Mouse (Mus musculus) C2C12 (cell line): ENCODE measurements around the gene Khdc3. TPM values are rescaled to one million over a fixed set of nuclear protein-coding genes. Genes with fewer than 3 reads are reported as not detected.

Source experiments
- H3K27me3 ChIP-seq: one replicate; pipeline ENCODE4 v1.6.1; 2011; ENCODE audit not compliant: control insufficient read depth, insufficient read depth, insufficient read length
- H3K36me3 ChIP-seq: one replicate; pipeline ENCODE4 v1.6.1; 2011; ENCODE audit not compliant: control insufficient read depth, insufficient read depth
- H3K4me3 ChIP-seq: one replicate; pipeline ENCODE4 v1.5.1; 2011; ENCODE audit warnings: mild to moderate bottlenecking, control low read depth; ENCODE audit not compliant: poor library complexity, insufficient read depth, severe bottlenecking
- H3K79me2 ChIP-seq: one replicate; pipeline ENCODE4 v1.6.1; 2011; ENCODE audit not compliant: control insufficient read depth, insufficient read depth
- H3K79me3 ChIP-seq: one replicate; pipeline ENCODE4 v1.6.1; 2011; ENCODE audit warnings: low read depth, control low read depth
- H3ac ChIP-seq: one replicate; pipeline ENCODE3; 2011; ENCODE audit warnings: low read depth; ENCODE audit not compliant: control insufficient read depth, insufficient read length
- CEBPB ChIP-seq: IDR thresholded peaks from one replicate; pipeline ENCODE4 v1.6.1; 2011; ENCODE audit warnings: low read depth, mild to moderate bottlenecking, control low read depth, moderate library complexity
- CTCF ChIP-seq: IDR thresholded peaks from one replicate; pipeline ENCODE4 v1.5.1; 2011; ENCODE audit not compliant: control insufficient read depth, insufficient read depth, insufficient read length
- FOSL1 ChIP-seq: IDR thresholded peaks from one replicate; pipeline ENCODE4 v1.8.0; 2011; ENCODE audit warnings: mild to moderate bottlenecking, low read length; ENCODE audit not compliant: poor library complexity, insufficient read depth, severe bottlenecking
- MAX ChIP-seq: IDR thresholded peaks from one replicate; pipeline ENCODE4 v1.6.1; 2011; ENCODE audit warnings: mild to moderate bottlenecking, control low read depth
- MYOD1 ChIP-seq: IDR thresholded peaks from one replicate; pipeline ENCODE4 v1.6.1; 2011; ENCODE audit warnings: low read depth; ENCODE audit not compliant: control insufficient read depth, insufficient read length
- MYOG ChIP-seq: IDR thresholded peaks from one replicate; pipeline ENCODE4 v1.6.1; 2011; ENCODE audit not compliant: control insufficient read depth, insufficient read length; ENCODE audit errors: extremely low read depth
- USF1 ChIP-seq: IDR thresholded peaks from one replicate; pipeline ENCODE4 v1.6.1; 2011; ENCODE audit warnings: low read depth, mild to moderate bottlenecking, control low read depth, moderate library complexity
- long read RNA-seq, 2 experiments: library from polyadenylated mRNA; unstranded; transcript quantifications; one replicate each; pipeline ENCODE4 v2.0.0; 2019 to 2020
- polyA plus RNA-seq: library from polyadenylated mRNA; unstranded; fragments of >200 nt; fragmentation: generic; extraction: Trizol; gene quantifications from one replicate; pipeline ENCODE4 v1.2.1, GENCODE M21; 2012; ENCODE audit warnings: missing spikeins

Gene Khdc3
- not detected for polyA plus RNA-seq
- long read RNA-seq, experiment 1 = 0 reads
- long read RNA-seq, experiment 2 = 0 reads

DNA sequence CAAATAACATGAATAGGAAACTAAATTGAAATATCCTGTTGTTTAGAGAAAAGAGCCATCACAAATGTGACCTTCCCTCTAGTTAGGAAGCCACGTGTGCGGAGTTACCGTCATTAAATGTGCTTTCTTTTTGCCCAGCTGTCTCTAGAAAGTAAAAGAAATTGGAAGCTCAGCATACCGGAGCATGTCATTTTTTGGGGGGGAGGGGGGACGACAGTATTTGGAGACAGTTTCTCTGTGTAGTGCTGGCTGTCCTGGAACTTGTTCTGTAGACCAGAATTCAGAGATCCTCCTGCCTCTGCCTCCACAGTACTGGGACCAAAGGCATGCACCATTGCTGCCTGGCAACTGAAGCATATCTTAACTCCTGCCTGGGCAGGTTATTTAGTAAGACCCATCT is at the start of gene Khdc3:
TSS of gene Khdc3 (plus strand) at position 301 of the 400 bp plus-strand sequence.
- Histone ChIP-seq H3K79me2 (no peaks in the 10 kb centered on the region), H3K27me3 (peaks cover 34% of the 10 kb centered on the region), H3K4me3 (no peak within 1 kb of the TSS), H3ac (no peak within 1 kb of the TSS), H3K79me3 (no peaks in the 10 kb centered on the region), H3K36me3 (no peaks in the 10 kb centered on the region)
- TF ChIP-seq USF1 = no peak
- TF ChIP-seq FOSL1 = no peak
- TF ChIP-seq MYOD1 = no peak
- TF ChIP-seq MAX = no peak
- no peak for TF ChIP-seq CEBPB
- no peak for TF ChIP-seq CTCF
- no peak for TF ChIP-seq MYOG

DNA sequence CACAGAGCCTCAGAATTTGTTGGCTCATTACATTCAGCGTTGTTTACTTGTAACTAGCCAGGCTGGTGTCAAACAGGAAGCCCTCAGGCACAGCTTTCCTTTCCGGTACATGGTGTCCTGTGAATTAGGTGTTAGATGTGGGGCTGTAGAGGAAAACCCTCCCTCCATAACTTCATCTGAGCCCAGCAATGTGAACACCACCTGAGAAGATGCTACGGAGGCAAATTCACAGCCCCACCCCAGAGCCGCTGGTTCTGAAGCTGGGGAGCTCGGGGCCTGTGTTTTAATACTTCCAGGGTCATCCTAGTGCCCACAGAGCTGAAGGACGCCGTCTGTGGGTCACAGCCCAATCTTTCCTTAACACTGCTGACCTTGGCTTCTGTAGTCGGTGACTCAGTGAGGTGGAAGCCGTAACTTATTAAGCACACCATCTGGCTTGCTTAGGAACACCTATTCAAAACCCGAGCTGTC is 46.2 kb upstream of the Khdc3 start:
- H3K27me3 ChIP-seq = peaks cover 12% of the 10 kb centered on the region
- H3K4me3 ChIP-seq = no peak overlapping the region
- no peaks in the 10 kb centered on the region for H3K79me3 ChIP-seq
- H3K79me2 ChIP-seq = no peaks in the 10 kb centered on the region
- no peak overlapping the region for H3ac ChIP-seq
- TF ChIP-seq MAX (no peak), MYOG (no peak), CTCF (no peak), MYOD1 (no peak), FOSL1 (no peak), USF1 (no peak), CEBPB (no peak)
- H3K36me3 ChIP-seq = no peaks in the 10 kb centered on the region

DNA sequence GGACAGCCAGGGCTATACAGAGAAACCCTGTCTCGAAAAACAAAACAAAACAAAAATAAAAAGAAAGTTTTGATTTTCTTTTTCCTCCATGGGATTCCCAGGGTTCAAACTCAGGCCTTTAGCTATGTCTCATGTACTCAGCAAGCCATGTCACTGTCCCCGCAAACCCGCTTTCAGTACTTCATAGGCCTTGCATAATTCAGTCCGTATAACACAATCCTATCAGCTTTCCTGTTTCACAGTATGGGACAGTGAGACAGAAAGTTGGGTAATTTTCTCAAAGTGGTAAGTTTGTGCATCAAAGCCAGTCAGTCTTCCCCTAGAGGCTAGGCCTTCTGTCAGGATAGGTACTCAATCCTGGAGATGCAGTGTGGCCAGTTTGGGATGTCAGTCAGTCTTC is 42.4 kb upstream of the Khdc3 start:
- peaks cover 9% of the 10 kb centered on the region for H3K27me3 ChIP-seq
- no peaks in the 10 kb centered on the region for H3K79me3 ChIP-seq
- H3K79me2 ChIP-seq = no peaks in the 10 kb centered on the region
- TF ChIP-seq USF1 (no peak), MAX (no peak), MYOD1 (no peak), MYOG (no peak), CTCF (no peak), CEBPB (no peak), FOSL1 (no peak)
- no peak overlapping the region for H3ac ChIP-seq
- H3K36me3 ChIP-seq = no peaks in the 10 kb centered on the region
- H3K4me3 ChIP-seq = no peak overlapping the region

DNA sequence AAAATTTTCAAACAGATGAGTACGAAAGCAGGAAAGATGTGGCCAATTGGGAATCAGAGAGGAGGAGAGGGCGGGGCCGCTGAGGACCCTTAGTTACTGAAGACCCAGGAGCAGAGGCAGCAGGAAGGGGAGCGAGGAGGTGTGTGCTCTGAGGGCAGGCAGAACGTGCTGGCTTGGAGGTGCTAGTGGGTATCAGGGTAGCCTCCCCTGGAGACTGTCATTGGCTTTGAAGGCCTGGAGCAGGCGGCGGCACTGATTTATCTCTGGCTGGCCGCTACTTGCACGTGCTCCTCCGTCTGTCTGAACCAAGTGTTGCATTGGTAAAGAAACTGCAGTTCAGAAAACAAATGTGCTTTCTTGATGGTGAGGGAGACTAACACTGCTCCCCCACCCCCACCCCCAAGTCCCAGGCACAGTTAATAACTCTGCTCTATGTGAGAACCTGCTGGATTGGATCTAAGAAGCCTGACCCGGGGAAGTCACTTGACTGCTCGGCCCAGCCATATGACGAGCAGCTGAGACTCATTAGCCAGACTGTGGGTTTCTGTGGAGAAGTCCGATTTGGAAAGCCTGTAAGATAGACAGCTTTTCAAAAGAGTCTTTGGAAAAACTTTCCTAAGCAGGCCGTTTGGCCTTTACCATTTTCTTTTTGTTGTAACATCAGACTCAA is 37.9 kb upstream of the Khdc3 start:
- no peaks in the 10 kb centered on the region for H3K79me2 ChIP-seq
- no peak for TF ChIP-seq FOSL1
- TF ChIP-seq MYOD1 = no peak
- no peak for TF ChIP-seq MAX
- TF ChIP-seq CEBPB = no peak
- TF ChIP-seq CTCF = no peak
- TF ChIP-seq MYOG = no peak
- no peak overlapping the region for H3ac ChIP-seq
- no peak overlapping the region for H3K4me3 ChIP-seq
- H3K36me3 ChIP-seq = no peaks in the 10 kb centered on the region
- H3K79me3 ChIP-seq = no peaks in the 10 kb centered on the region
- peaks cover 6% of the 10 kb centered on the region for H3K27me3 ChIP-seq

DNA sequence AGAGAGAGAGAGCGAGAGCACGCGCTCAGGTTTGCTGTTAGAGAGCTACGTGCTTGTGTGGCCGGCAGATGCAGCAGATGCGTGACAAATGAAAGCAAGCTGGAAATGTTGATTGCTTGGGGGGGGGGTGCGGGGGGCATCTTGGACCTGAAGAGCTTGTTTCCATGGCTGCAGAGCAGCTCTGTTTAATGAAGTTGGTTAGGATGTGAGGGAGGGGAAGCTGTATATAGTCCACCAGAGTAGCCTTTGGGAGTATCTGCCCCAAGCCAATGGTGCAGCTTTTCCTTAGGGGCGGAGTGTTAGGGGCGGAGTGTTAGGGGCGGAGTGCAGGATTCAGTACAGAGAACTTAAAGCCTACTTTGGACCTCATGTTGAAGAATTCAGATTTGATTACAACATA is 34.5 kb upstream of the Khdc3 start:
- peaks cover 6% of the 10 kb centered on the region for H3K27me3 ChIP-seq
- no peak overlapping the region for H3ac ChIP-seq
- TF ChIP-seq USF1 = no peak
- no peak for TF ChIP-seq CEBPB
- TF ChIP-seq FOSL1 = no peak
- TF ChIP-seq MYOG = no peak
- TF ChIP-seq CTCF = no peak
- TF ChIP-seq MYOD1 = no peak
- no peak for TF ChIP-seq MAX
- H3K4me3 ChIP-seq = no peak overlapping the region
- H3K79me2 ChIP-seq = no peaks in the 10 kb centered on the region
- H3K36me3 ChIP-seq = no peaks in the 10 kb centered on the region
- no peaks in the 10 kb centered on the region for H3K79me3 ChIP-seq
